Mouse (Mus musculus) lung, postnatal 10 days (tissue): ENCODE measurements at regions not wholly inside any gene's neighbourhood (a gene's known extent, or its start where the extent isn't known, plus 50 kb on each side); places are given as distances from the start of the nearest gene placed in this dataset.
A peak's percentile ranks its signal among the peaks of the same experiment; 100 is the strongest.

Source experiments
- DNase-seq: peaks from one replicate; pipeline ENCODE4 v3.0.0; 2021

GRCm38 (mm10) chrX:21293666-21294065 lies 118.2 kb upstream of the Gm21876 start:
- DNase-seq, result peak; percentile 46

GRCm38 (mm10) chrX:21295460-21295859 lies 120.0 kb upstream of the Gm21876 start:
- DNase-seq, result no peak

GRCm38 (mm10) chrX:21297349-21297748 lies 121.9 kb upstream of the Gm21876 start:
- DNase-seq, result no peak

GRCm38 (mm10) chrX:21334499-21335032 lies 149.8 kb upstream of the Agtr2 start:
- DNase-seq, result peak; percentile 10

- DNase-seq, result no peak
Observed at GRCm38 (mm10) chrX:21344397-21344796, 139.9 kb upstream of the Agtr2 start.

- peak; percentile 22 for DNase-seq
Observed at GRCm38 (mm10) chrX:21350503-21350902, 133.8 kb upstream of the Agtr2 start.

- DNase-seq, result peak; percentile 7
Observed at GRCm38 (mm10) chrX:21352350-21352749, 132.0 kb upstream of the Agtr2 start.

- peak; percentile 5 for DNase-seq
Observed at GRCm38 (mm10) chrX:21360771-21361667, 123.3 kb upstream of the Agtr2 start.

- DNase-seq, result no peak
Observed at GRCm38 (mm10) chrX:21385221-21385620, 99.1 kb upstream of the Agtr2 start.

- DNase-seq, result no peak
Observed at GRCm38 (mm10) chrX:21389992-21390391, 94.4 kb upstream of the Agtr2 start.

GRCm38 (mm10) chrX:21393212-21393611 lies 91.1 kb upstream of the Agtr2 start:
- DNase-seq, result peak; percentile 42

GRCm38 (mm10) chrX:21424797-21425196 lies 59.5 kb upstream of the Agtr2 start:
- peak; percentile 1 for DNase-seq

- DNase-seq, result no peak
Observed at GRCm38 (mm10) chrX:21428081-21428480, 56.3 kb upstream of the Agtr2 start.

- no peak for DNase-seq
Observed at GRCm38 (mm10) chrX:21433501-21433900, 50.8 kb upstream of the Agtr2 start.
